Mouse (Mus musculus): Measurements from ENCODE around the gene Ttc38. TPM values are rescaled to one million over a fixed set of nuclear protein-coding genes. Genes with fewer than 3 reads are reported as not detected.

Gene Ttc38
- polyA plus RNA-seq, 1 experiment from 2014 or later: 6.2 TPM

GRCm38 (mm10) chr15:85810806-85811521 is 21.1 kb upstream of the Ttc38 start:
- H3K4me1 ChIP-seq (ENCODE audit: control insufficient read depth, insufficient read depth, low read length): peaks cover 19% of the 10 kb centered on the region
- peaks cover 3% of the 10 kb centered on the region; the same call in 1 of the 2 replicates for H3K36me3 ChIP-seq (ENCODE audit: control insufficient read depth, insufficient read depth)
- H3K4me2 ChIP-seq (ENCODE audit: low read depth, low read length): peak overlapping the region; percentile 76
- 0 out of 2 replicates have a peak, but pooled peaks cover 4% of the 10 kb centered on the region for H3K9me3 ChIP-seq (replicated peaks; ENCODE audit: control insufficient read depth, low read length)
- peak overlapping the region; percentile 94 for H3K9ac ChIP-seq (ENCODE audit: low read length)
- H3K27me3 ChIP-seq (ENCODE audit: control insufficient read depth, insufficient read depth, low read length): no peaks in the 10 kb centered on the region
- H3K27ac ChIP-seq (ENCODE audit: low read length): peak overlapping the region; percentile 100
- peak; percentile 81 for ATAC-seq (replicated peaks; ENCODE audit: extremely low read depth, insufficient read depth, low FRiP score)
- WGBS: 2% methylated on average over 36 of the region's 36 CpGs
- H3K4me3 ChIP-seq (ENCODE audit: low read length): peak overlapping the region; percentile 85

GRCm38 (mm10) chr15:85811535-85812277 is 20.4 kb upstream of the Ttc38 start, which contains the start of gene Cdpf1:
TSS of gene Cdpf1 (minus strand) at chr15:85811697.
- H3K9ac ChIP-seq (ENCODE audit: low read length): peak within 1 kb of the TSS; percentile 94
- H3K9me3 ChIP-seq (replicated peaks; ENCODE audit: control insufficient read depth, low read length): peaks cover 5% of the 10 kb centered on the region; the same call in 1 of the 2 replicates
- peak within 1 kb of the TSS; percentile 76 for H3K4me2 ChIP-seq (ENCODE audit: low read depth, low read length)
- peaks cover 19% of the 10 kb centered on the region for H3K4me1 ChIP-seq (ENCODE audit: control insufficient read depth, insufficient read depth, low read length)
- WGBS: 3% methylated on average over 36 of the region's 36 CpGs
- H3K27me3 ChIP-seq (ENCODE audit: control insufficient read depth, insufficient read depth, low read length): no peaks in the 10 kb centered on the region
- peak; percentile 93 for ATAC-seq (replicated peaks; ENCODE audit: extremely low read depth, insufficient read depth, low FRiP score)
- peak within 1 kb of the TSS; percentile 100 for H3K27ac ChIP-seq (ENCODE audit: low read length)
- H3K36me3 ChIP-seq (ENCODE audit: control insufficient read depth, insufficient read depth): peaks cover 3% of the 10 kb centered on the region; the same call in 1 of the 2 replicates
- H3K4me3 ChIP-seq (ENCODE audit: low read length): peak within 1 kb of the TSS; percentile 85

- H3K27me3 ChIP-seq (ENCODE audit: control insufficient read depth, insufficient read depth, low read length): no peaks in the 10 kb centered on the region
- no peak overlapping the region for H3K27ac ChIP-seq (ENCODE audit: low read length)
- no peak overlapping the region for H3K4me2 ChIP-seq (ENCODE audit: low read depth, low read length)
- H3K4me3 ChIP-seq (ENCODE audit: low read length): no peak overlapping the region
- no peaks in the 10 kb centered on the region for H3K36me3 ChIP-seq (ENCODE audit: control insufficient read depth, insufficient read depth)
- ATAC-seq (replicated peaks; ENCODE audit: extremely low read depth, insufficient read depth, low FRiP score): no peak
- H3K9me3 ChIP-seq (replicated peaks; ENCODE audit: control insufficient read depth, low read length): peaks cover 15% of the 10 kb centered on the region
- H3K9ac ChIP-seq (ENCODE audit: low read length): no peak overlapping the region
- peaks cover 19% of the 10 kb centered on the region for H3K4me1 ChIP-seq (ENCODE audit: control insufficient read depth, insufficient read depth, low read length)
- 53% methylated on average over 10 of the region's 10 CpGs for WGBS
These were observed 18.7 kb upstream of the Ttc38 start for GRCm38 (mm10) chr15:85813428-85813827.

GRCm38 (mm10) chr15:85821203-85822010 is 10.7 kb upstream of the Ttc38 start, which contains the start of gene Pkdrej:
TSS of gene Pkdrej (minus strand) at chr15:85821734.
- Histone ChIP-seq H3K4me3 (ENCODE audit: low read length) (peak within 1 kb of the TSS; percentile 60), H3K27me3 (ENCODE audit: control insufficient read depth, insufficient read depth, low read length) (peaks cover 15% of the 10 kb centered on the region), H3K27ac (ENCODE audit: low read length) (no peak within 1 kb of the TSS), H3K9me3 (replicated peaks; ENCODE audit: control insufficient read depth, low read length) (peaks cover 21% of the 10 kb centered on the region), H3K4me2 (ENCODE audit: low read depth, low read length) (peak within 1 kb of the TSS; percentile 95), H3K4me1 (ENCODE audit: control insufficient read depth, insufficient read depth, low read length) (peaks cover 7% of the 10 kb centered on the region), H3K9ac (ENCODE audit: low read length) (peak within 1 kb of the TSS; percentile 82), H3K36me3 (ENCODE audit: control insufficient read depth, insufficient read depth) (no peaks in the 10 kb centered on the region)
- peak; percentile 79 for ATAC-seq (replicated peaks; ENCODE audit: extremely low read depth, insufficient read depth, low FRiP score)
- WGBS: 1% methylated on average over 58 of the region's 65 CpGs

- Histone ChIP-seq H3K9ac (ENCODE audit: low read length) (peak overlapping the region; percentile 82), H3K4me2 (ENCODE audit: low read depth, low read length) (peak overlapping the region; percentile 95), H3K9me3 (replicated peaks; ENCODE audit: control insufficient read depth, low read length) (peaks cover 17% of the 10 kb centered on the region), H3K36me3 (ENCODE audit: control insufficient read depth, insufficient read depth) (no peaks in the 10 kb centered on the region), H3K27ac (ENCODE audit: low read length) (no peak overlapping the region), H3K4me1 (ENCODE audit: control insufficient read depth, insufficient read depth, low read length) (peaks cover 7% of the 10 kb centered on the region), H3K27me3 (ENCODE audit: control insufficient read depth, insufficient read depth, low read length) (peaks cover 15% of the 10 kb centered on the region), H3K4me3 (ENCODE audit: low read length) (peak overlapping the region; percentile 60)
- 10% methylated on average over 4 of the region's 4 CpGs for WGBS
- ATAC-seq (replicated peaks; ENCODE audit: extremely low read depth, insufficient read depth, low FRiP score): peak; percentile 45
These were observed 10.1 kb upstream of the Ttc38 start for GRCm38 (mm10) chr15:85822011-85822359.

- no peak overlapping the region for H3K4me3 ChIP-seq (ENCODE audit: low read length)
- H3K4me2 ChIP-seq (ENCODE audit: low read depth, low read length): no peak overlapping the region
- no peak overlapping the region for H3K27ac ChIP-seq (ENCODE audit: low read length)
- WGBS: 40% methylated on average over 5 of the region's 5 CpGs
- no peak overlapping the region for H3K9ac ChIP-seq (ENCODE audit: low read length)
- H3K27me3 ChIP-seq (ENCODE audit: control insufficient read depth, insufficient read depth, low read length): no peaks in the 10 kb centered on the region
- ATAC-seq (replicated peaks; ENCODE audit: extremely low read depth, insufficient read depth, low FRiP score): no peak
- H3K9me3 ChIP-seq (replicated peaks; ENCODE audit: control insufficient read depth, low read length): no peaks in the 10 kb centered on the region
- H3K4me1 ChIP-seq (ENCODE audit: control insufficient read depth, insufficient read depth, low read length): peaks cover 5% of the 10 kb centered on the region; the same call in 1 of the 2 replicates
- H3K36me3 ChIP-seq (ENCODE audit: control insufficient read depth, insufficient read depth): no peaks in the 10 kb centered on the region
These were observed 5.4 kb upstream of the Ttc38 start for GRCm38 (mm10) chr15:85826676-85827075.

- H3K9me3 ChIP-seq (replicated peaks; ENCODE audit: control insufficient read depth, low read length): no peaks in the 10 kb centered on the region
- H3K9ac ChIP-seq (ENCODE audit: low read length): no peak overlapping the region
- no peak for ATAC-seq (replicated peaks; ENCODE audit: extremely low read depth, insufficient read depth, low FRiP score)
- no peak overlapping the region for H3K27ac ChIP-seq (ENCODE audit: low read length)
- no peak overlapping the region for H3K4me3 ChIP-seq (ENCODE audit: low read length)
- H3K4me1 ChIP-seq (ENCODE audit: control insufficient read depth, insufficient read depth, low read length): peaks cover 8% of the 10 kb centered on the region
- 69% methylated on average over 4 of the region's 4 CpGs for WGBS
- H3K4me2 ChIP-seq (ENCODE audit: low read depth, low read length): no peak overlapping the region
- H3K27me3 ChIP-seq (ENCODE audit: control insufficient read depth, insufficient read depth, low read length): no peaks in the 10 kb centered on the region
- no peaks in the 10 kb centered on the region for H3K36me3 ChIP-seq (ENCODE audit: control insufficient read depth, insufficient read depth)
These were observed 4.0 kb upstream of the Ttc38 start for GRCm38 (mm10) chr15:85828071-85828470.

- 65% methylated on average over 5 of the region's 5 CpGs for WGBS
- no peaks in the 10 kb centered on the region for H3K27me3 ChIP-seq (ENCODE audit: control insufficient read depth, insufficient read depth, low read length)
- ATAC-seq (replicated peaks; ENCODE audit: extremely low read depth, insufficient read depth, low FRiP score): no peak
- H3K36me3 ChIP-seq (ENCODE audit: control insufficient read depth, insufficient read depth): no peaks in the 10 kb centered on the region
- no peaks in the 10 kb centered on the region for H3K9me3 ChIP-seq (replicated peaks; ENCODE audit: control insufficient read depth, low read length)
- H3K27ac ChIP-seq (ENCODE audit: low read length): no peak overlapping the region
- peaks cover 8% of the 10 kb centered on the region for H3K4me1 ChIP-seq (ENCODE audit: control insufficient read depth, insufficient read depth, low read length)
- H3K4me3 ChIP-seq (ENCODE audit: low read length): no peak overlapping the region
- no peak overlapping the region for H3K4me2 ChIP-seq (ENCODE audit: low read depth, low read length)
- no peak overlapping the region for H3K9ac ChIP-seq (ENCODE audit: low read length)
These were observed 2.6 kb upstream of the Ttc38 start for GRCm38 (mm10) chr15:85829470-85829869.

Data from heart, embryonic 16.5 days (tissue).